Mouse (Mus musculus): Measurements from ENCODE around the gene Islr. TPM values are rescaled to one million over a fixed set of nuclear protein-coding genes. Genes with fewer than 3 reads are reported as not detected.
"Not testable (repeated sequence)": the region's sequence is repeated elsewhere in the genome, so short reads cannot be mapped to it uniquely, and the experiment has no call there.

The Islr gene
- 1.4 TPM in 1 of 2 replicates, not detected in the other for total RNA-seq (2017)

- peak; percentile 78 for ATAC-seq (replicated peaks; ENCODE audit: low read depth, poor library complexity, severe bottlenecking)
These were observed at the start of gene Islr, which contains the start of gene Islr2 for GRCm38 (mm10) chr9:58203516-58204447. Islr (minus strand) TSS chr9:58204306. Islr2 (minus strand) TSS chr9:58204319.

GRCm38 (mm10) chr9:58253805-58254122 is 49.7 kb upstream of the Islr start:
- not testable (repeated sequence) for ATAC-seq (replicated peaks; ENCODE audit: low read depth, poor library complexity, severe bottlenecking)

GRCm38 (mm10) chr9:58253033-58253804 is 49.1 kb upstream of the Islr start, which contains the start of gene Stoml1:
Stoml1 (plus strand) TSS chr9:58253164.
- ATAC-seq (replicated peaks; ENCODE audit: low read depth, poor library complexity, severe bottlenecking), result peak; percentile 95

- ATAC-seq (replicated peaks; ENCODE audit: low read depth, poor library complexity, severe bottlenecking), result not testable (repeated sequence)
These were observed 46.6 kb upstream of the Islr start for GRCm38 (mm10) chr9:58250730-58251129.

- ATAC-seq (replicated peaks; ENCODE audit: low read depth, poor library complexity, severe bottlenecking), result no peak
These were observed 46.2 kb upstream of the Islr start for GRCm38 (mm10) chr9:58250322-58250721.

GRCm38 (mm10) chr9:58249592-58250192 is 45.6 kb upstream of the Islr start, which contains the start of gene Pml:
Pml (minus strand) TSS chr9:58249786.
- peak; percentile 38; the same call in 1 of the 2 replicates for ATAC-seq (replicated peaks; ENCODE audit: low read depth, poor library complexity, severe bottlenecking)

- no peak for ATAC-seq (replicated peaks; ENCODE audit: low read depth, poor library complexity, severe bottlenecking)
These were observed 44.8 kb upstream of the Islr start for GRCm38 (mm10) chr9:58248746-58249413.

- peak; percentile 73 for ATAC-seq (replicated peaks; ENCODE audit: low read depth, poor library complexity, severe bottlenecking)
These were observed 43.1 kb upstream of the Islr start for GRCm38 (mm10) chr9:58247064-58247759.

GRCm38 (mm10) chr9:58246083-58246591 is 42.0 kb upstream of the Islr start:
- ATAC-seq (replicated peaks; ENCODE audit: low read depth, poor library complexity, severe bottlenecking), result peak; percentile 55

GRCm38 (mm10) chr9:58243696-58244095 is 39.6 kb upstream of the Islr start:
- no peak for ATAC-seq (replicated peaks; ENCODE audit: low read depth, poor library complexity, severe bottlenecking)

GRCm38 (mm10) chr9:58242696-58243095 is 38.6 kb upstream of the Islr start:
- ATAC-seq (replicated peaks; ENCODE audit: low read depth, poor library complexity, severe bottlenecking), result no peak

- ATAC-seq (replicated peaks; ENCODE audit: low read depth, poor library complexity, severe bottlenecking), result peak; percentile 43
These were observed 37.8 kb upstream of the Islr start for GRCm38 (mm10) chr9:58241780-58242485.

- no peak for ATAC-seq (replicated peaks; ENCODE audit: low read depth, poor library complexity, severe bottlenecking)
These were observed 30.5 kb upstream of the Islr start for GRCm38 (mm10) chr9:58234502-58235015.

- peak; percentile 87 for ATAC-seq (replicated peaks; ENCODE audit: low read depth, poor library complexity, severe bottlenecking)
These were observed 28.3 kb upstream of the Islr start for GRCm38 (mm10) chr9:58232374-58232773.

GRCm38 (mm10) chr9:58231746-58232145 is 27.6 kb upstream of the Islr start:
- ATAC-seq (replicated peaks; ENCODE audit: low read depth, poor library complexity, severe bottlenecking), result peak; percentile 46; the same call in 1 of the 2 replicates

- ATAC-seq (replicated peaks; ENCODE audit: low read depth, poor library complexity, severe bottlenecking), result no peak
These were observed 24.8 kb upstream of the Islr start for GRCm38 (mm10) chr9:58228777-58229466.
